Mouse (Mus musculus): Measurements from ENCODE around the gene Smad6. TPM values are rescaled to one million over a fixed set of nuclear protein-coding genes. Genes with fewer than 3 reads are reported as not detected.
A peak's percentile ranks its signal among the peaks of the same experiment; 100 is the strongest.

Smad6 gene
- polyA plus RNA-seq, 1 experiment from 2014 or later, result 4.4 TPM

GRCm38 (mm10) chr9:63975996-63976395 is 45.9 kb downstream of the Smad6 start:
- Histone ChIP-seq H3K4me1 (peaks cover 86% of the 10 kb centered on the region), H3K9me3 (replicated peaks) (no peaks in the 10 kb centered on the region), H3K27me3 (ENCODE audit: low read depth, poor library complexity, severe bottlenecking) (0 out of 2 replicates have a peak, but pooled peaks cover 4% of the 10 kb centered on the region), H3K27ac (replicated peaks) (peak overlapping the region; percentile 19; the same call in 1 of the 2 replicates), H3K36me3 (peaks cover 15% of the 10 kb centered on the region), H3K4me3 (no peak overlapping the region)
- 21% methylated on average over 11 of the region's 11 CpGs for WGBS
- DNase-seq (ENCODE audit: low spot score), result peak; percentile 38

GRCm38 (mm10) chr9:63974258-63975023 is 47.4 kb downstream of the Smad6 start:
- H3K9me3 ChIP-seq (replicated peaks), result no peaks in the 10 kb centered on the region
- H3K27me3 ChIP-seq (ENCODE audit: low read depth, poor library complexity, severe bottlenecking), result 0 out of 2 replicates have a peak, but pooled peaks cover 4% of the 10 kb centered on the region
- no peak overlapping the region for H3K4me3 ChIP-seq
- 54% methylated on average over 13 of the region's 13 CpGs for WGBS
- H3K36me3 ChIP-seq, result peaks cover 15% of the 10 kb centered on the region
- peaks cover 79% of the 10 kb centered on the region for H3K4me1 ChIP-seq
- no peak for DNase-seq (ENCODE audit: low spot score)
- H3K27ac ChIP-seq (replicated peaks), result peak overlapping the region; percentile 43

- Histone ChIP-seq H3K4me3 (no peak overlapping the region), H3K27me3 (ENCODE audit: low read depth, poor library complexity, severe bottlenecking) (0 out of 2 replicates have a peak, but pooled peaks cover 4% of the 10 kb centered on the region), H3K36me3 (peaks cover 15% of the 10 kb centered on the region), H3K4me1 (peaks cover 80% of the 10 kb centered on the region), H3K9me3 (replicated peaks) (no peaks in the 10 kb centered on the region), H3K27ac (replicated peaks) (peak overlapping the region; percentile 72)
- WGBS, result 54% methylated on average over 14 of the region's 14 CpGs
- DNase-seq (ENCODE audit: low spot score), result no peak
These were observed 48.1 kb downstream of the Smad6 start for GRCm38 (mm10) chr9:63973662-63974190.

GRCm38 (mm10) chr9:63972576-63973290 is 49.1 kb downstream of the Smad6 start:
- DNase-seq (ENCODE audit: low spot score), result no peak
- H3K27ac ChIP-seq (replicated peaks), result no peak overlapping the region
- 0 out of 2 replicates have a peak, but pooled peaks cover 4% of the 10 kb centered on the region for H3K27me3 ChIP-seq (ENCODE audit: low read depth, poor library complexity, severe bottlenecking)
- H3K4me1 ChIP-seq, result peaks cover 82% of the 10 kb centered on the region
- whole genome bisulfite sequencing, result 92% methylated on average over 11 of the region's 11 CpGs
- no peaks in the 10 kb centered on the region for H3K9me3 ChIP-seq (replicated peaks)
- no peak overlapping the region for H3K4me3 ChIP-seq
- peaks cover 15% of the 10 kb centered on the region for H3K36me3 ChIP-seq

- no peak overlapping the region for H3K27ac ChIP-seq (replicated peaks)
- no peaks in the 10 kb centered on the region for H3K27me3 ChIP-seq (ENCODE audit: low read depth, poor library complexity, severe bottlenecking)
- WGBS, result 78% methylated on average over 4 of the region's 4 CpGs
- no peaks in the 10 kb centered on the region for H3K9me3 ChIP-seq (replicated peaks)
- DNase-seq (ENCODE audit: low spot score), result no peak
- H3K4me1 ChIP-seq, result peaks cover 73% of the 10 kb centered on the region
- H3K4me3 ChIP-seq, result no peak overlapping the region
- peaks cover 7% of the 10 kb centered on the region; the same call in 1 of the 2 replicates for H3K36me3 ChIP-seq
These were observed 50.3 kb downstream of the Smad6 start for GRCm38 (mm10) chr9:63971557-63971956.

GRCm38 (mm10) chr9:63970836-63971235 is 51.0 kb downstream of the Smad6 start:
- no peaks in the 10 kb centered on the region for H3K9me3 ChIP-seq (replicated peaks)
- no peak for DNase-seq (ENCODE audit: low spot score)
- no peak overlapping the region for H3K4me3 ChIP-seq
- H3K27me3 ChIP-seq (ENCODE audit: low read depth, poor library complexity, severe bottlenecking), result no peaks in the 10 kb centered on the region
- H3K27ac ChIP-seq (replicated peaks), result peak overlapping the region; percentile 52
- peaks cover 71% of the 10 kb centered on the region for H3K4me1 ChIP-seq
- peaks cover 7% of the 10 kb centered on the region; the same call in 1 of the 2 replicates for H3K36me3 ChIP-seq
- 86% methylated on average over 6 of the region's 6 CpGs for WGBS

- H3K9me3 ChIP-seq (replicated peaks), result no peaks in the 10 kb centered on the region
- peaks cover 7% of the 10 kb centered on the region; the same call in 1 of the 2 replicates for H3K36me3 ChIP-seq
- H3K27ac ChIP-seq (replicated peaks), result peak overlapping the region; percentile 52; the same call in 1 of the 2 replicates
- peaks cover 72% of the 10 kb centered on the region for H3K4me1 ChIP-seq
- no peaks in the 10 kb centered on the region for H3K27me3 ChIP-seq (ENCODE audit: low read depth, poor library complexity, severe bottlenecking)
- no peak overlapping the region for H3K4me3 ChIP-seq
- no peak for DNase-seq (ENCODE audit: low spot score)
- WGBS, result 82% methylated on average over 12 of the region's 12 CpGs
These were observed 51.5 kb downstream of the Smad6 start for GRCm38 (mm10) chr9:63970388-63970787.

GRCm38 (mm10) chr9:63969467-63969866 is 52.4 kb downstream of the Smad6 start:
- Histone ChIP-seq H3K4me3 (no peak overlapping the region), H3K36me3 (peaks cover 7% of the 10 kb centered on the region; the same call in 1 of the 2 replicates), H3K9me3 (replicated peaks) (no peaks in the 10 kb centered on the region), H3K27ac (replicated peaks) (no peak overlapping the region), H3K4me1 (peaks cover 70% of the 10 kb centered on the region), H3K27me3 (ENCODE audit: low read depth, poor library complexity, severe bottlenecking) (no peaks in the 10 kb centered on the region)
- no peak for DNase-seq (ENCODE audit: low spot score)
- WGBS, result 91% methylated on average over 10 of the region's 10 CpGs

GRCm38 (mm10) chr9:63968592-63968991 is 53.3 kb downstream of the Smad6 start:
- no peaks in the 10 kb centered on the region for H3K27me3 ChIP-seq (ENCODE audit: low read depth, poor library complexity, severe bottlenecking)
- H3K36me3 ChIP-seq, result peaks cover 7% of the 10 kb centered on the region; the same call in 1 of the 2 replicates
- H3K4me1 ChIP-seq, result peaks cover 70% of the 10 kb centered on the region
- peak overlapping the region; percentile 23; the same call in 1 of the 2 replicates for H3K27ac ChIP-seq (replicated peaks)
- H3K4me3 ChIP-seq, result no peak overlapping the region
- no peak for DNase-seq (ENCODE audit: low spot score)
- 85% methylated on average over 9 of the region's 9 CpGs for WGBS
- H3K9me3 ChIP-seq (replicated peaks), result no peaks in the 10 kb centered on the region

- Histone ChIP-seq H3K27ac (replicated peaks) (peak overlapping the region; percentile 46), H3K27me3 (ENCODE audit: low read depth, poor library complexity, severe bottlenecking) (no peaks in the 10 kb centered on the region), H3K4me1 (peaks cover 71% of the 10 kb centered on the region), H3K9me3 (replicated peaks) (no peaks in the 10 kb centered on the region), H3K4me3 (no peak overlapping the region), H3K36me3 (peaks cover 2% of the 10 kb centered on the region; the same call in 1 of the 2 replicates)
- 87% methylated on average over 14 of the region's 14 CpGs for WGBS
- DNase-seq (ENCODE audit: low spot score), result no peak
These were observed 54.3 kb downstream of the Smad6 start for GRCm38 (mm10) chr9:63967408-63968172.

- WGBS, result 26% methylated on average over 4 of the region's 4 CpGs
These were observed 56.3 kb downstream of the Smad6 start for GRCm38 (mm10) chr9:63965579-63965981.

GRCm38 (mm10) chr9:63961881-63962280 is 60.0 kb downstream of the Smad6 start:
- no peak for DNase-seq (ENCODE audit: low spot score)
- Histone ChIP-seq H3K4me3 (no peak overlapping the region), H3K27ac (replicated peaks) (no peak overlapping the region), H3K36me3 (no peaks in the 10 kb centered on the region), H3K9me3 (replicated peaks) (no peaks in the 10 kb centered on the region), H3K4me1 (peaks cover 85% of the 10 kb centered on the region), H3K27me3 (ENCODE audit: low read depth, poor library complexity, severe bottlenecking) (peaks cover 10% of the 10 kb centered on the region)
- WGBS, result 67% methylated on average over 6 of the region's 6 CpGs

More at GRCm38 (mm10) chr9:63965579-63965981, 56.3 kb downstream of the Smad6 start:
- Histone ChIP-seq H3K27ac (replicated peaks) (peak overlapping the region; percentile 63), H3K4me3 (no peak overlapping the region), H3K9me3 (replicated peaks) (no peaks in the 10 kb centered on the region), H3K36me3 (no peaks in the 10 kb centered on the region), H3K4me1 (peaks cover 72% of the 10 kb centered on the region), H3K27me3 (ENCODE audit: low read depth, poor library complexity, severe bottlenecking) (no peaks in the 10 kb centered on the region)
- DNase-seq (ENCODE audit: low spot score), result no peak

All from midbrain, embryonic 10.5 days (tissue).